Mouse (Mus musculus) G1E (cell line): Measurements from ENCODE around the gene Prkca.

Experiments
- CTCF ChIP-seq: IDR thresholded peaks from 2 replicates; pipeline ENCODE4 v1.5.1; 2012; ENCODE audit warnings: low read depth, low read length, inconsistent platforms, mixed read lengths
- GATA1 ChIP-seq: IDR thresholded peaks from 2 replicates; pipeline ENCODE4 v1.6.1; 2012; ENCODE audit warnings: borderline replicate concordance, low read length, inconsistent platforms, mixed read lengths
- GATA2 ChIP-seq: IDR thresholded peaks from 2 replicates; pipeline ENCODE4 v1.6.1; 2012; ENCODE audit warnings: low read depth, low read length, inconsistent platforms, borderline replicate concordance

DNA sequence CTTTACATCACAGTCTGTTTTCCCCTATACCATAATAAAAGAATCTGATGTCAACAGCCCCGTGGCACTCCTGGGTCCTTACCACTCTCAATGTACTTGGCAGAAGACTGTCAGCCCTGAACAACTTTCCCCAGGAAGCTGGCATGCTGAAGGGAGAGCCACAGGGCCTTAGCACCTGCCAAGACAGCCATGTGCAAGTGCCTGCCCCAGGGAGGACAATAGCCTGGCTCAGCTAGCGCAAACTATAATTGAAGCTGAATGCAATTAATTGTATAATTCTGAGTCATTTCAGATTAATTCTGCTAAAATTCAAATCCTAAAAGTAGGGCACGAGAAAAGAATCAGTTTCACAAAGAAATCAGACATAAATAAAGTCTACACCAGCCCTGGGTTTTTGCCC lies 121.7 kb downstream of the Prkca start:
- TF ChIP-seq GATA1 (no peak), CTCF (no peak), GATA2 (no peak)
